Mouse (Mus musculus): ENCODE data around the gene Ly6g6f. TPM values are rescaled to one million over a fixed set of nuclear protein-coding genes. Genes with fewer than 3 reads are reported as not detected.

Gene Ly6g6f
- total RNA-seq, 1 experiment from 2014 or later, result not detected

DNA sequence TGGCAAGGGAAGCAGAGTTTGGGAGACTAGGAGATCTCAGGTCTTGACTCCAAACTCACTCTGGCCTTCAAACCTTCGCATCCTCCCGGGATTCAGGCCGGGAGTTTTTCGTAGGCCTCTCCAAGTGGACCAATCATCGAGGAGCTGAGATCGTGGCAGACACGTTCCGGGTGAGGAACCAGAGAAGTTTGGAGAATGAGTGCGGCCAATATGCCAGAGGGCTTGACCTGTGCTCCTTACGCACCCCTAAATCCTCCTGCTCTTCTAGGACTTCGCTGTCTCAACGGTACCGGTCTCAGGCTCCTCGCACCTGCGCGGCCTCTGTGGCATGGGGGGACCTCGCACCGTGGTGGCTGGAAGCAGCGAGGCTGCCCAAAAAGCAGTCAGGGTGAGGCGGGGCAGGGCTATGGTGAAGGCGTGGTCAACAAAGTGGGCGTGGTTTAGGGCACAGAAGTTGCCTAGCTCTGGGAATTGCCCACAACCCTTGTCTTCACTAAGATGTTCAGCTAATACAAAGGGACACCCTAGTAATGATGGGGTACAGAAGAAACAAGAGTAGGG is 24.6 kb downstream of the Ly6g6f start:
- no peak for ATAC-seq (replicated peaks; ENCODE audit: insufficient number of reproducible peaks, low FRiP score, low TSS enrichment, poor library complexity, severe bottlenecking)

DNA sequence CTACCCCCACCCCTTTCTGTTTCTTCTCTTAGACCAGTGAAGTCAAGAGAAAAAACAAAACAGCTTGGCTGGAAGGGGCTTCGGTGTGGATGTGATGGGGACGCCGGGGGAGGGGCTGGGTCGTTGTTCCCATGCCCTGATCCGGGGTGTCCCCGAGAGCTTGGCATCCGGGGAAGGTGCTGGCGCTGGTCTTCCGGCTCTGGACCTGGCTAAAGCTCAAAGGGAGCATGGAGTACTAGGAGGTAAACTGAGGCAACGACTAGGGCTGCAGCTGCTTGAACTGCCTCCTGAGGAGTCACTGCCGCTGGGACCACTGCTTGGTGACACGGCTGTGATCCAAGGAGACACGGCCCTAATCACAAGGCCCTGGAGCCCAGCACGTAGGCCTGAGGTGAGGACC is 25.3 kb downstream of the Ly6g6f start:
- ATAC-seq (replicated peaks; ENCODE audit: insufficient number of reproducible peaks, low FRiP score, low TSS enrichment, poor library complexity, severe bottlenecking), result no peak

DNA sequence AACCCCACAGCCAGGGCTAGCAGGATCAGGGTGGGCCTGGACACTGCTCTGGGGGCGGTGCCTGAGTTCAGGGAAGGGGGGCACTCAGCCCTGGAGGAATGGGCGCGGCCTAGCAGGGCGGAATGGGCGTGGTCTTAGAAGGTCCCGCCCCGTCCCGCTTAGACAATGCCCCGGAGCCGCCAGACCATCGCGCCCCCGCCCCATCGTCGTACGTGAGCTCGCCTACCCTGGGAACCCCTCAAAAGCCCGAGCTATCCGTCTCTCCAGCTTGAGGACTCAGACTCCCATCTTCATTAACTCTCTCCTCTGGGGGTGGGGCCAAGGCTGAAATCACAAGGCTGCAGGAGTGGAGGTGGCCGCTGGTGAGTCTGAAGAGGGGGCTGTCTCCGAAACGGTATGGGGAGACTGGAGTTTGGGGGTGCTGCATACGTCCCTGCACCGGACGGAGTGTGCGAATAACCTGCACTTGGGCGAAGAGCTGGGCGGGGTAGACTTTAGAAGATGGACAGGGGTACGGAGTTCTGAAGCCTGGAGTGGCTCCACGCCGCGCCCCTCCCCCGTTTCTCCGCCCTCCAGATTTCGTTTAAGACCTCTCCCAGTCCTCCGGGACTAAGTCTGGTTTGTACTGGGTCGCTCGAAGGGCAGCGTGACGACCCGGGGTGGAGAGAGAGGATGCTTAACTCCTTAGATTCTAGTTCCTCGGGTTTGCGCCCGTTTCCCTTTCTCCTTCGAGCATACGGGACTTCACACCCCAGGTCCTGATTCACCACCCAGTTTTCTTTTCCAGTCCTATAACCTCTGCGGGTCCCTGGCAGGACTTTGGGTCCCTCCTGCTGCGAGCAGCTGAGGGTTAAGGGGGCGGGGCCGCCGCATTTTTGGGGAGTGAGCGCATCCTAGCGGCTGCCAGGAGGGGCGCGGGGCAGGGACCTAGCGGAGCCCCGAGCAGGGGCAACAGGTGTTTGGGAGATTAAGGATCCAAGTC is 26.2 kb downstream of the Ly6g6f start, which contains the start of gene Ddah2:
Gene Ddah2 (plus strand): TSS at position 125 of the 982 bp plus-strand sequence.
- peak; percentile 86 for ATAC-seq (replicated peaks; ENCODE audit: insufficient number of reproducible peaks, low FRiP score, low TSS enrichment, poor library complexity, severe bottlenecking)

DNA sequence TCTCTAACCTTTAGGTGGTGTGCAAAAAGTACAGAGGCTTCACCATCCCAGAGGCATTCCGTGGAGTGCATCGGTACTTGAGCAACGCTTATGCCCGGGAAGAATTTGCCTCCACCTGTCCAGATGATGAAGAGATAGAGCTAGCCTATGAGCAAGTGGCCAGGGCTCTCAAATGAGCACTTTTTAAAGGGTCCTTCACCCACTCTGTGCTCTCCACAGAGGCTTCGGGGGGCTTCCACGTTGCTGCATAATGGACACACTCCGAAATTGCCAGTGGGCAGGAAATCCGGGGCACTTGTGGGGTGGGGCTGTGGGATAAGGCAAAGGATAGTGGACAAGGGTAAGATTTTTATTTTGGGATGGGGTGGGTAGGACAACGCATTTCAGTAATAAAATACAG is 27.1 kb downstream of the Ly6g6f start:
- no peak for ATAC-seq (replicated peaks; ENCODE audit: insufficient number of reproducible peaks, low FRiP score, low TSS enrichment, poor library complexity, severe bottlenecking)

DNA sequence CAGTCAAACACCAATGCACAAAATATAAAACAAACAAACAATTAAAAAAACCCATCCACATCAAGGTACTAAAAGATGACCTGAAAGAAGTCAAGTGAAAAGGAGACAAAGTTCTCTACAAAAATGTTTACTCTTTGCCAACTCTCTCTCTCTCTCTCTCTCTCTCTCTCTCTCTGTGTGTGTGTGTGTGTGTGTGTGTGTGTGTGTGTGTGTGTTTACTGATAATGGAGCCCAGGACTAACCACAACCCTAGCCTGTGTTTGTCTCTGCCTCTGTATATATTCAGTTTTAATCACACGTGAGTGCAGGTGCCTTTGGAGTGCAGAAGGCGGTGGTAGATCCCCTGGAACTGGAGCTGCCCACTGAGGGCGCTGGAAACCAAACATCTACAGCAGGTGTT is 28.3 kb downstream of the Ly6g6f start:
- no peak for ATAC-seq (replicated peaks; ENCODE audit: insufficient number of reproducible peaks, low FRiP score, low TSS enrichment, poor library complexity, severe bottlenecking)

DNA sequence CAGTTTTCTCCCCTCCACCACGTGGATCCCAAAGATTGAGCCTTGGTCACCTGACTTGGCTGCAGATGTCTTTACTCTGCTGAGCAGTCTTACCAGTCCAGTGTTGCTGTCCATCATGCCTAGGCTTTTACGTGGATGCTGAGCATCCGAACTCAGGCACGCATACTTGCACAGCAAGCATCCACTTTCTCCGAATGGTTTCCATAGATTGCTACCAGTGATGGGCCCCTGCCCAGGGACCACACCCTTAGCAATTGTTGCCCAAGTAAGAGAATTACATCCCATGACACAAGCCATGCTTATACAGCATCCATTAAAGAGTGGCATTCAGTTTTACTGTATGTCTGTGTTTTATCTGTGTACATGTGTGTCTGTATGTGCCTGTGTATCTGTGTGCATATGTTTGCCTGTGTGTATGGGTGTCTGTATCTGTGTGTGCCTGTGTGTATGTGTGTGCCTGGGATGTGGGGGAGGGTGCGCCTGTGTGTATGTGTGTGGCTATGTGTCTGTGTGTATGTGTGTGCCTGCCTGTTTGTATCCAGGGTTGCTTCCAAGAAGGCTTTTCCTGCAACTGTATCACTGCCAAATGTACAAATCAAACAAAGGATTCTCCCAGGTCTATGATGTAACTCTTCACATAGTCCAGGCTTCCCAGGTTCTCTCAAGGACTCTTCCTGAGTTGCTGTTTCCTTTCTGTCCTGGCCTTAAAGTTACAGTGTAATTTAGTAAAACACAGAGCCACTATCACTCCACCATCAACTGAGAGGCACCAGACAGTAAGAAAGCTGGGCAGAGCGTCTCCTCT is 29.5 kb downstream of the Ly6g6f start:
- no peak for ATAC-seq (replicated peaks; ENCODE audit: insufficient number of reproducible peaks, low FRiP score, low TSS enrichment, poor library complexity, severe bottlenecking)

DNA sequence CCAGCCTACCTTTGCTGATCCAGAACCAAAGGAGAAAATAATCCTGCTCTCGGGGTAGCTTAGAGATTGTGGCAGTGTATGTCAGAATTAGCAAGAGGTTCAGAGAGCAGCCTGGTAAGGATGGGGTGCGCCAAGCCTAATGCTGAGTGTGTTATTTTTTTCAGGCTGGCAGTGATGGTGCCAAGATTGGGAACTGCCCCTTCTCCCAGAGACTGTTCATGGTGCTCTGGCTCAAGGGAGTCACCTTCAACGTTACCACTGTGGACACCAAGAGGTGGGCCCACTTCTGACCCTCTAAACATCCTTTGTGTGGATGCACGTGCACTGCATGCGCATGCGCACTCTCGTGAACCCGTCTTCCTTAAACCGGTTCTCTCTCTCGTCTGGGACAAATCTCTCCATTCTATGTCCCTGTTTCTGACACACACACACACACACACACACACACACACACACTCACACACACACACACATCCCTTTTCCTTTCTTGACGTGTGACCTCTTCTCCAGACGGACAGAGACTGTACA is 33.1 kb downstream of the Ly6g6f start:
- no peak for ATAC-seq (replicated peaks; ENCODE audit: insufficient number of reproducible peaks, low FRiP score, low TSS enrichment, poor library complexity, severe bottlenecking)

DNA sequence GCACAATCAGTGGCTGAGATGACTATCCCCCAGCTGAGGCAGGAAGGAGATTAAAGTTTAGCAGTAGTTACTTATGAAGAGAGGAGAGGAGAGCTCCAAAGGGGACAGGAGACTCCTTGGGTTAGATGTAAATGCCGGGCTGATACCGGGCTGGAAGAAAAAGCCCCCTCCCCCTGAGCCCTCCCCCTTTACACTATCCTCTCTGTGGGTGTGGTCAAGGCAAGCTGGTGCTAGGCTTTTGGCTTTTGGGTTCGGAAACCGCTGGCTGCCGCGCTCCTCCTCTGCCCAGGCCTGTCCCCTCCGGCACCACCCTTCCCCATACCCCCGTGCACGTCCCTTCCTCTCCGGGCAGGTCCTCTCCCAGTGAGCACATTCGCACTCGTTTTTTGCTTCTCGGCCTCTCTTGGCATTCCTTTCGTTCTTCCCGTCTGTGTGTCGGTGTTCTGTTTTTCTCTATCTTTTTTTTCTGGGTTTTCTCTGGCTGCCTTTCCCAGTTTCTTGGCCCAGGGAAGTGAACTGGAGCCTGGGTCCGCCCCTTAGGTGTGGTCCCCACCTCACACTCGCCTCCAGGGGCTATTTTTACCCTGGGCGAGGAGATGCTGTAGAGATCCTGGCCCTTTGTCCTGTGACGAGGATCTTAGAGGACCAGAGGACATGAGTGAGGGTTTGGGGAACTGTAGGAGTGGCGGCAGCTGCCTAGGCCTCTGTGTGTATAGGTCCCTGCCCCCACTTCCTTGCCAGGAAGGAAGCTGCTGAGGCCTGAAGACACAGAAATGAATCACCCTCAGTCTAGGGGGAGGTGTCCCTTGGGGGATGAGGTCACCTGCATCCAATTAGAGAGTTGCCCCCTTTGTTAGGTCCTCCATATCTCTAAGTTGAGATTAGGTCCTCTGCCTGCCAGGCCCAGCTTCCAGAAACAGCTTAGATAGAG is 34.0 kb downstream of the Ly6g6f start:
- peak; percentile 80 for ATAC-seq (replicated peaks; ENCODE audit: insufficient number of reproducible peaks, low FRiP score, low TSS enrichment, poor library complexity, severe bottlenecking)

DNA sequence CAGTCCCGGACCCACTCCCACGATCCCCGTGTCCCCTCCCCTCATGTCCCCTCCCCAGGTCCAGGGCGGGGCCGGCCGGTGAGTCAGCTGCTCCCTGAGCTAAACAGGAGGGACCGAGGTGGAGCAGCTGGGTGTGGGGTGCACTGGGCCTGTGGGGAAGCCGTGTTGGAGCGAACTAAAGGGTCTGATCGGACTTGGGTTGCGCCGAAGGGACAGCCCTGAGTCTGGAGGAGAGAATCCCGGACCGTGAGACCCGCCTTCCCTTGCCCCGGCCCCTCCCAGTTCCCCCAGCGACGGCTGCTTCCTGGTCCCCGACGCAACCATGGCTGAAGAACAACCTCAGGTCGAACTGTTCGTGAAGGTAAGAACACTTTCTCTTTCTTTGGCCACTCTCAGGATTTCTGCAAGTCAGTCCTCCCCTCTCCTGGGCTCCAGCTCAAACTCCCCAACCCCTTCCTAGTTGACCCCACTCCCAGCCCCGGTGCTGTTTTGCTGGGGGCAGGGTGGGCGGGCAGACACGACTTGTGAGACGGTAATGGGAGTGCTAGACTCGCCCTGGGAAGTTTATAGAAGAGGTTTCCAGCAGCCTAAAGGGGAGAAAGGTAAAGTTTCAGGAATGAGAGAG is 35.2 kb downstream of the Ly6g6f start:
- ATAC-seq (replicated peaks; ENCODE audit: insufficient number of reproducible peaks, low FRiP score, low TSS enrichment, poor library complexity, severe bottlenecking), result peak; percentile 24

DNA sequence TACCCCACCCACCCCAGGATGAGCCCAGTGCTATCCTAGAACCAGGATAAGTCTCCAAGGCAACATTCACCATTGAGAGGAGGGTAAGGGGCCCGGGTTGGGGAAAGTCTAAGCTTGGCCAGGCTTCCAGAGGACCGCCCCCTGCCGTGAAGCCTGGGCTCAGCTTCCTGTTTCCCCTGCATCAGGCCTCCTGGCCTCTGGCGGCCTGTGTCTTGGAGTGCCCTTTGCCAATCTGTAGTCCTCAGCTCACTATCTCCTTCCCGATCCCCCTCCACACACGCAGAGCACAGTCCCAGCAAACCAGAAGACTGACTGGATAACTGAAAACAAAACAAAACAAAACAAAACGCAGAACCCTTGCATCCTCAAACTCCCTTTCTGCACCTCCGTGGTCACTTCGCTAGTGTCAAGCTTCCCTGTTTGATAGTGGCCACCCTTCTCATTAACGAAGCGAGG is 35.8 kb downstream of the Ly6g6f start, which contains the start of gene Clic1:
Gene Clic1 (plus strand): TSS at position 406 of the 456 bp plus-strand sequence.
- no peak; the same call in 1 of the 2 replicates for ATAC-seq (replicated peaks; ENCODE audit: insufficient number of reproducible peaks, low FRiP score, low TSS enrichment, poor library complexity, severe bottlenecking)

DNA sequence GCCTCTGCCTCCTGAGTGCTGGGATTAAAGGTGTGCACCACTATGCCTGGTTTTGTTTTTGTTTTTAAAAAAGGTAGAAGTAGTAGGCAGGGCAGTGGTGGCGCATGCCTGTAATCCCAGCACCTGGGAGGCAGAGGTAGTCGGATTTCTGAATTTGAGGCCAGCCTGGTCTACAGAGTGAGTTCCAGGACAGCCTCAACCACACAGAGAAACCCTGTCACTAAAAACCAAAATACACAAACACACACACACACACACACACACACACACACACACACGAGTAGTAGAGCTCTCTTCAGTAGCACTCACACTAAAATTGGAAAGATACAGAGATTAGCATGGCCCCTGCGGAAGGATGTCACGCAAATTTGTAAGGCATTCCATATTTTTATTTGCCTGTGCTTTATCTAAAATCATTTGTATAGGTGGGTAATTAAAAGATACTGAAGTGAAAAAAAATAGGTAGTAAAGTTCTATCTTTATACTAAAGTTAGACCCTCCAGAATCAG is 36.4 kb downstream of the Ly6g6f start:
- ATAC-seq (replicated peaks; ENCODE audit: insufficient number of reproducible peaks, low FRiP score, low TSS enrichment, poor library complexity, severe bottlenecking), result no peak

DNA sequence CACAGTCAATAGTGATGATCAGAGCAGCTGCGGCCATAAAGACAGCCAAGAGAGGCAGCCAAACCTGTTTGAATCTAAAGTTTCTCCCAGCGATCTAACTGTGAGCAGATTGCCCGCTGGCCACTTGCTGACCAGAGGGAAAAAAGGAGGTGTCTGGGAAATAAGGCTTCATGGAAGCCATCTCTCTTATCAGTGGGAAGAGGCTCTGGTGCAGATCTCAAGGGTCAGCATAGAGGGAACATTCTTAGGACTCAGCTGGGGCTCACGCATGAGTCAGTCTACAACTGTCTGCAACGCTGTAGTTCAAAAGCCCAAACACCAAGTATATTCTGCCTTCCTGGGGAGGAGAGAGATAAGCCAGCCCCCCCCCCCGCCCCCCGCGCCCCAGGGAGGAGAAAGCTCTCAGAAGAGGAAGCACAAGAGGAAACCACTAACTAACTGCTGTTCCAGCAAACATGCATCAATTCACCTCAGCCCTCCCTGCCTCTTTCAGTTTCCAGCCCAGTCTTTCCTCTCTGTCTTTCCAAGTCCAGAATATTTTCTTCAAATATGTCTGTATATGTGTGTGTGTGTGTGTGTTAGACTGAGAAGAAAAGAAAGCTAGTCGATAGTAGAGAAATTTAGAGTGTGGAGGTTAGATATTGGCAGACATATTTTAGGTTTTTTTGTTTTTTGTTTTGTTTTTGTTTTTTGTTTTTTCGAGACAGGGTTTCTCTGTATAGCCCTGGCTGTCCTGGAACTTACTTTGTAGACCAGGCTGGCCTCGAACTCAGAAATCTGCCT is 37.1 kb downstream of the Ly6g6f start:
- no peak for ATAC-seq (replicated peaks; ENCODE audit: insufficient number of reproducible peaks, low FRiP score, low TSS enrichment, poor library complexity, severe bottlenecking)

DNA sequence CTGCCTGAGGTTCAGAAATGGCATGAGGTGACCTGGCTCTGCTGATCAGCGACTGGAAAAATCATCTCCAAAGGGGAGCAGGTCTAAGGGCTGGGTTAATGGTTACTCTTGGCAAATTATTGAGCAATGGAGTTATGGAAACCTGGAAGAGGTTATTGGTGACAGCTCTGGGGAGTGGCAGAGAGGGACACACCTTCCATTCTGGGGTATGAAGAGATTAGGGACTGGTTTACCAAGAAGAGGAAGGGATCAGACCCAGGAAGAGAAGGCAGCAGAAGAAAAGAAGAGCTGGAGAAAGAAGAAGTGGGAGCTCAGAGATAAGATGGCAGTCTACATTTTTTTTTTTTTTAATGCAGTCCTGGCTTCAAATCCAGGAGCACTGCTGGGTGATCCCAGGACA is 37.7 kb downstream of the Ly6g6f start:
- ATAC-seq (replicated peaks; ENCODE audit: insufficient number of reproducible peaks, low FRiP score, low TSS enrichment, poor library complexity, severe bottlenecking), result no peak

DNA sequence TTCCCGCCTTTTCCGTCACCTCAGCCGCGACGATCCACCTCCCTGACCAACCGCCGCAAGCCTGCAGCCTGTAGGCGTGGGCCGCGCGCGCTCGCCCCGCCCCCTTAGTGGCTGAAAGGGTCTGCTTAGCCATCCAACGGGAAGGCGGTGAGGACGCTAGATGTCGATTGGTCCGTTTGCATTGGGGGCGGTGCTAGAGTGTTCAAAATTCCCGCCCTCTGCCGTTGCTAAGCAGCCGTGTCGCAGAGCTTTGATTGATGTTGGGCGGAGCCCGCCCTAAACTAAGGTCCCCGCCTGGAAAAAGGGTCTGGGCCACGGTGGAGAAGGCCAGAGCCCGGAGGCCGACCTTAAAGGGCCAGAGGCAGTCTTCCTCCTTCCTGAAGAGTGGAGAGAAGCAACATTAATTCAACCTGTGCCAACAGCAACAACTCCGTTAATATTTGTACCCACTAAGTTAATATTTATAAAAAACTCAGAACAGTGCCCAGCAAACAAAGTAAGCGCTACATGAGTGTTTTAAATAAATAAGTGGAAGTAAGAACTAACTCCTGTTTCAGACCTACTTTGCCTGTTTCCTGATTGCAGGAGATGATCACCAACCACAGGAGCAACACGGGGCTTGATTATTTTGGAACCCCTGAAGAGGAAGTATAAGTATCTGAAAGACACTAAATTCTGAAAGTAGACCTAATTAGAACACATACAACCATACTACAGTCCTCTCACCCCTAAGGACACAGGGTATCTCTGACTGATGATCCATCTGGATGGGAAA is 38.5 kb downstream of the Ly6g6f start, which contains the start of gene Msh5:
Gene Msh5 (minus strand): TSS at position 65 of the 775 bp plus-strand sequence.
- peak; percentile 81 for ATAC-seq (replicated peaks; ENCODE audit: insufficient number of reproducible peaks, low FRiP score, low TSS enrichment, poor library complexity, severe bottlenecking)

DNA sequence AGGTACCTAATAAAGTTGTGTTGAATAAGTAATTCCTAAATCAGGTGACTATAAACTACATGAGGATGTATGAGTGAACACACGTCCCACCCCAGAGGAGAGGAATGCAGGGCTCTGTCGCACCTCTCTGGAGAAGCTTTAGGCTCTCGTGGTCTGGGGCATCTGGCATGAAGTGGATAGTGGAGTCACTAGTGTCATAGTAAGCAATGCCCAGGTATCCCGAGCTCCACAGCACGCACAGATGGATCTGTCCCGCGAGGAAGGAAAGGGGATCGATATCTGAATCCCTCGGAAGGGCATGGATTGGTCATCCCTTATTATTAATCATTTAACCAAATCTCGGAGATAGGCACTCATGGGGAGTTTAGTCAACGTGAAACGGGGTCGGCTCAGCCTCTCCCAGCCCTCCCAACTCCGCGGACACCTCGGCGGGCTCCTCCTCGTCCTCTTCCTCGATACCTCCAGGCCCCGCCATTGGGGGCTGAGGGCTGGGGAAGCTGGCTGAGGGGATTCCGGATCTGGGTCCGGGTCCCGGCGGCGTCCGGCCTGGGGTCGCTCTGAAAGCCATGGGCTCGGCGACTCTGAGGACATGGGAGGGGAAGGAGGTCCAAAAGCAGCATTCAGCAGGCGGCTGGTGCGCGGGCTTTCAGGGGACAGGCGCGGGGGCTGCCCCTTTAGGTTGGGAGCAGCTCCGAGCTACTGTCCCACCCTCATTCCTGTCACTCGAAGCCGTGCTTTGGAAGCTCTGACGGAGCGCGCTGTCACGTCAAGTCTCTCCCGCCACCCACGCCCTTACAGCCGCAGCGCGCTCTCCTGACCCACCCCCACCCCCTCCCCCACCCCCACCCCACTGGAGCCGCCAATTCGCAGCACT is 39.4 kb downstream of the Ly6g6f start:
- ATAC-seq (replicated peaks; ENCODE audit: insufficient number of reproducible peaks, low FRiP score, low TSS enrichment, poor library complexity, severe bottlenecking), result no peak
